Mouse (Mus musculus) liver (tissue): ENCODE results near the gene Ccdc97.
A peak's percentile ranks its signal among the peaks of the same experiment; 100 is the strongest.

ENCODE experiments used
- DNase-seq: peaks from one replicate; pipeline ENCODE4 v3.0.0-alpha.2; 2020; ENCODE audit warnings: mixed read lengths

Gene Ccdc97

DNA sequence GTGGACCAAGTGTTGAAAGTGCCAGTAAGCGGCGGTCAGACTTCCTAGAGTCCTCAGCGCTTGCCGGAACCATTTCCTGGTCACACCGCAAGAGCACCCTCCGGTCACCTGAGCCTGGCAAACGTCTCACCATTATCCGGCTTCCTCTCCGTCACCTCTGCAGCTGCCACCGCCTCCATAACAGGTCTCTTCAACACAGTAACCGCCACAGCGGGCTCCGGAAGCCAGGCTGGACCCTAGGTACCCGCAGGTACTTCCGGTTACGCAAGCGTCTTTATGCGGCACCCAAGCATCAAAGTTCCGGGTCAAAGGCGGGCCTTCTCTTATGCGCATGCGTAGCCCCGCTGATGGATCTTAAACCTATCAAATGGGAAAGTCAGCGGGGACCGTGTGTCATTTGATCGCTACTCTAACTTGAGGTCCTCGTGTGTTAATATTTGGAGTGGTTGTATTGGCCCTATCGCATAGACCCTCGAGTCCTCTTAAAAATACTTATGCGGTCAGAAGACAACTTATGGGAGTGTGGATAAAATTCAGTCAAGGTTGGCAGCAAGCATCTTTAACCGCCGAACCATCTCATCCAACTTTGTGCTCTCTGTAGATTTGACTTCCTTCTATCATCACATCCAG, at the start of gene Ccdc97:
Gene Ccdc97 (minus strand): TSS at position 301 of the 630 bp plus-strand sequence.
- DNase-seq, result peak; percentile 93

DNA sequence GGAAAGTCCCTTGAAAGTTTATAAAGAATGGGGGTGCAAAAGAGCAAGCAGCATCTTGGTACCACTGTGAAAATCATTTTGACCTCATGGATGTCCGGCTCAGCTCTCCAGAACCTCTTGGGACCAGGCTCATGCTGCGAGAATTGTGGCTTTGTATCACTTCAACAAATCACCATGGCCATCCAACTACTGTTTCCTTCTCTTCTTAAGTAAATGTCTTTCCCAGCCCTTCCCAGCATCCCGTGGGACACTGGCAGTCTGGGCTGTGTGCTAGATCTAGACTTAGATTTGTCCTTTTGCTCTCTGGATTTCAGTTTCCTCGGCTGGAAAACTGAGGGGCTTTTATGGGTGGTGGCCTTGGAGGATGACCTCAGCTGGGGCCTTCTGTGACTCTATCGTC, 49.3 kb upstream of the Ccdc97 start:
- DNase-seq, result no peak

DNA sequence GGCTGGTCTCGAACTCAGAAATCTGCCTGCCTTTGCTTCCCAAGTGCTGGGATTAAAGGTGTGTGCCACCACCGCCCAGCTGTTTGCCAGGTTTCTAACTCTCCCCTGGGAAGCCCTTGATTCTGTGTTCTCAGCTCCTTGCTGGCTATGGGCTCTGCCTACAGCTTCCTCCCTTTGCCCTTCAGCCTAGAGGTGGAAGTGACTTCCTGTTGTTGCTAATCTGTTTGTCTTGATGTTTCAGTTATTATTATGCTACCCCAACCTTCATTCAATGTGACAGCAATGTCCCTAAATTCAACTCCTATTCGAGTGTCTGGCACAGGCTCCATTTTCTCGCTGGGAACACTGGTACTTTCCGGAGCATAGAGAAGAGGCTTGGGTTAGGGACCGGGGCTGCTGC, 47.2 kb upstream of the Ccdc97 start:
- no peak for DNase-seq

DNA sequence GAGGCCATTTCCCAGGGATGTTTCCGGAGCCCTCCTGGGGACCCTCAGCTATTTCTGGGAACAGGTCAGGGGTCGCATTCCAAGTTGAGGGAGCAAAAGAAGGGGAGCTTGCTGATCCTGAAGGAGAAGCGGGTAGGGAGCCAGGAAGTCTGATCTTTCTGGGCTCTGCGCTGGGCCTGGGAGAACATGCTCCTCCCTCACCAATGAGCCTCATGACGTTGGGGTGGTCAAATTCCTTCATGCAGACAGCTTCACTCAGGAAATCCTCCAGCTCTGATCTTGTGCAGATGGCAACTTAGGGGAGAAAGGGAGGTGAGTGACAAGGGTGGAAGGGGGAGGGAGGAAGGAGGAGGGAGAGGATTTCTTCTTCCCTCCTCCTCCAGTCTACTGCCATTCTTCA, 45.3 kb upstream of the Ccdc97 start:
- DNase-seq, result no peak

DNA sequence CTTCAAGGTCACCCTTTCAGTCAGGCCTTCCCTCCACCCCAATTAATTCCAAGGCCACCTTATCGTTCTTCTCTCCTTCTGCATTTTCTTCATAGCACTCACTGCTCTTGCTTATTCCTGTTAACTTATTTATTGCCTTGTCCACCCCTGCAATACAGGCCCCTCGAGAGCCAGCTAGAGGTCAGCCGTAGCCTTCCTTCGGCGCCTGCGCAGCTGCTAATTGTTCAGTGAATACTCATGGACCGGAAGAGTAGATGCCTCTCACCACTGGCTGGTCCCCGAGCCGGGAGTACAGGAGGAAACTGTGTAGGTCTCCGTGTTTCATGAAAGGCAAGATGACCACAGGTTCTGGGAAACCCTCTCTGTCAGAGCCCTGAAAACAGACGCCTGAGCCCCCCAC, 44.8 kb upstream of the Ccdc97 start:
- DNase-seq, result no peak

DNA sequence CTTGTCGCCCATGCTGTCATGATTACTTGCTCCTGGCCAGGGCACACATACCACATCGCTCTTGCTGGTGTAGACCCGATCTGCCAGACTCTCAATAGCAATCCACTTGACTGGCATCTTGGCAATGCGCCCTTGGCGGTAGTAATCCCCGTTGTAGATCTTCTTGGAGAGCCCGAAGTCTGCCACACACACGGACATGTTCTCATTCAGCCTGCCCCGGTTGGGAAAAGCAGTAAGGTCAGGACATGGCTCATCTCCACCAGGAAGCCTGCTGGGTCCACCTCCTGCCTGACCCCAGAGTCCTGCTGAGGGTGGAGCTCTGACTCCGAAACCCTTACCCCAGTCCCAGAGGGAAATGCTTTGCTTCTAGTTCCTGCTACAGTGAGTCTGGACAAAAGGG, 42.5 kb upstream of the Ccdc97 start:
- DNase-seq, result no peak

GRCm38 (mm10) chr7:25756011-25756410, 37.1 kb upstream of the Ccdc97 start:
- DNase-seq, result peak; percentile 90

DNA sequence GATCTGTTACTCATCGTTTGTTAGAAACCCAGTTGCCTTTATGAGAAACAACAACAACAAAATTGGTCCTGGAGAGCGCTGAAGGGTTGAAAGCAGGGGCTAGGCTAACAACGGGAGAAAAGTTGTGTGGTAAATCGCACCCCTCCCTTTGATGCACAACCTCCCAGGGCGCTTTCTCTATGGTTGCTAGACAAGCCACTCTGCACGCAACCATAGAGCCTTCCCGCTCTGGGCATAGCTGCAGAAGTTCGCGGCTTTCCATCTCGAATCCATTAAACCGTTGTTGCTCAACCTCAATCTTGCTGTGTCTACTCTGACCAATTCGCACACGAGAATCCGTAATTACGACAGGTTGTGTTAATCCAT, 36.6 kb upstream of the Ccdc97 start:
- DNase-seq, result peak; percentile 75

- peak; percentile 98 for DNase-seq
Observed at GRCm38 (mm10) chr7:25754738-25755467, 36.0 kb upstream of the Ccdc97 start, which contains the start of gene Hnrnpul1. Gene Hnrnpul1, minus strand, starts transcription at chr7:25754757.

DNA sequence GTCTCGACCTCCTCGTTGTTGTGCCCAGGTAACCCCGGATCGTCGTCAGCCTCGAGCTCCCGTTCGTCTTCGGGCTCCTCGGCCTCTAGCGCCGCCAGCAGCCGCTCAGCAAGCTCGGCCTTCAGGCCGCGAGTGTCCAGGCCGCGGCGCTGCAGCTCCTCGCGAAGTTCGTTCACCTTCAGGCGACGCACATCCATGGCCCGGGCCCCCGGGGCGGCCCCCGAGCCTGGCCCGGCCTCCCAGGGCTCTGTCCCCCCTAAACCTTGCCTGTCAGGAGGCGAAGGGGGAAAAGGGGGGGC, 35.5 kb upstream of the Ccdc97 start:
- no peak for DNase-seq

- peak; percentile 50 for DNase-seq
Observed at GRCm38 (mm10) chr7:25753643-25754438, 35.0 kb upstream of the Ccdc97 start.

GRCm38 (mm10) chr7:25753076-25753475, 34.2 kb upstream of the Ccdc97 start:
- no peak for DNase-seq

GRCm38 (mm10) chr7:25746844-25747243, 28.0 kb upstream of the Ccdc97 start:
- DNase-seq, result no peak

- no peak for DNase-seq
Observed at GRCm38 (mm10) chr7:25738277-25738676, 19.4 kb upstream of the Ccdc97 start.

- DNase-seq, result no peak
Observed at GRCm38 (mm10) chr7:25736920-25737319, 18.0 kb upstream of the Ccdc97 start.

DNA sequence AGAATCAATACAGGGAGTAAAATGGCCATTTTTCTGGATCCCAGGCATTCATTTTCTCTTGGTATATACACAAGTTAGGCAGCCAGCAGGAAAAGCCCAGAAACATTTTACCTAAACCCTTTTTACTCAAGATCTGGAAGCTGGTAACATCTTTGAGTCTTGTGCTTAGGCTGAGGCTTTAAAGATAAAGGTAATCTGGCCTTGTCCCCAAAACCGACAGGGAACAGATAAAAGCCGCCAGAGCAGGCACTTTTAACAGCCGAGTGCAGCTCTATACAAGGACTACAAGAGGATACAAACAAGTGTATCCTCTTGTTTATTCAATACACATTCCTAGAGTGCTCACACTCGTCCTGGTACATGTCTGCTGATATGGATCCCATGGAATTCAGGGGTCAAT, 16.1 kb upstream of the Ccdc97 start:
- DNase-seq, result no peak

- no peak for DNase-seq
Observed at GRCm38 (mm10) chr7:25731294-25732055, 12.6 kb upstream of the Ccdc97 start.

DNA sequence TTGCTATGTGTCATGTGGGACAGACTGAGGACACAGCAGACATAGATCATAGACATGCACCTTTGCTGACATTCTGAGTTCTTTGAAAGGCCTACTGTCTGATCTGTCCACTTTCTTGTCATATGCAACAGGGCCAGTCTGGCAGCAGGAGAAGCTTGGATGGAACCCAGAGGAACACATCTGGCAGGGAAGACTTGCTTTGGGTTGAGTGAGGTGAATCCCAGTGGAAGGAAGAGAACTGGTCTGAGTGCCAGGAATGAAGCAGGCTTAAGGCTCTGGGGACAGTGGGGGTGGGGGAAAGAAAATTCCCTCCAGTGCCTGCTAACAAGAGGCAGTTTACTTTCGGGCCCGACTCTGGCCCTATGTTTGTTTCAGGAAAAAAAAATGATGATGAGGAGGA, 11.0 kb upstream of the Ccdc97 start:
- no peak for DNase-seq

DNA sequence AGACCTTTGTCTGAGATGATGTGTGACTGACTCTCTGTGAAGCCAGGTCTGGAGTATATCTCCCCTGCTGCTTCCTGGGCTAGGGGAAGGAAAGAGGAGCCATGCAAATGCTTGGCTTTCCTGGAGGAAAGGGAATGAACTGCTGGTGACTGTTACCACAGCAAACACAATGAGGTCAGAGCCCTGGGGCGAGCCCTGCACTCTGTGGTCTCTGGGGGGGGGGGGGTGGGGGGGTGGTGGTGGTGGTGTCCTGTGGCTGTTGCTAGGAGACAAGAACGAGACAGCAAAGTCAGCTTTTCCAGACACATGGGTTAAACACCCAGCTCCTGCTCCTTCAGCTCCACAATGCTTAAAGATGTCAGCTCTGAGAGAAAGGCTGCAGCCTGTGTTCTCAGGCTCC, 10.5 kb upstream of the Ccdc97 start:
- no peak for DNase-seq

DNA sequence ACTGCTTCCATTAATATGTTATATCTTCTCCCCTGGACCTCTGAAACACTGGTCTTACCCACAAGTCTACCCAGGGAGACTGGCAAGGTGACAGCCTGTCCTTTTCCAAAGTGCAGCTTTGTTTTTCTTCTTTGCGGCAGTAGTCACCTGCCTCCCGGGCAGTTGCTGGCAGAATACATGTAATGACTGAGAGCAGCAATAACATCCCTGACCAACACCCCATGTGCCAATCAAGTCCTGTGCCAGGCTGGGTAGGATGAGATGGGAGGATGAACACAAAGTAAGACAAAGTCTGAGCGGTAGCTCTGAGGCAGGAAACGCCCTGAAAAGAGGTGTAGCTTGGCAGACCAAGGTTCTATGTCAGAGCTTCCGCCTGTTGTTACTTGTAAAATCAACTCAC, 8.9 kb upstream of the Ccdc97 start:
- DNase-seq, result no peak

- no peak for DNase-seq
Observed at GRCm38 (mm10) chr7:25725886-25726285, 7.0 kb upstream of the Ccdc97 start.

- DNase-seq, result peak; percentile 48
Observed at GRCm38 (mm10) chr7:25721776-25722175, 2.9 kb upstream of the Ccdc97 start.

GRCm38 (mm10) chr7:25720760-25721159, 1.9 kb upstream of the Ccdc97 start:
- no peak for DNase-seq
